Mouse (Mus musculus): ENCODE data around the gene Rasgrf2. TPM values are rescaled to one million over a fixed set of nuclear protein-coding genes. Genes with fewer than 3 reads are reported as not detected.

The Rasgrf2 gene
- polyA plus RNA-seq, 1 experiment from 2014 or later, result not detected

- no peak overlapping the region for H3K27ac ChIP-seq (ENCODE audit: low read depth)
These were observed 175.8 kb downstream of the Rasgrf2 start for GRCm38 (mm10) chr13:91955646-91956045.

DNA sequence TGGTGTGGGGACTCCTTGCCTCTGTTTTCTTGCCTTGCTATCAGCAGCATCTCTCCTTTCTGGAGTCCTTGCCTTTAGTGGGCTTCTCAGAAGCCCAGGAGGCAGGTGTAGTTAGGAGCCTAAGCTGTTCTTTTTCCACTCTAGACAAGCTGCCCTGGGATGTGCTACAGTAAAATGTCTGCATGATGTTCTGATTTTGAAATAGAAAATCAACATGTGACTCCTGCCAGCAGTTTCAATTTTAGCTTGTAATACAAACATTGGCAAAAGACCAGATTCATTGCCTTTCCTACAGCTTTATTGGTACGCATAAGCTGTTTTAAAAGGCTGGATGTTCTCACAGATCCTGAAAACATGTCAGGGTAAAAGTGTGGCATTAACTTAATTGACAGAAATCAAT is 176.3 kb downstream of the Rasgrf2 start:
- WGBS, result 48% methylated on average over 1 of the region's 1 CpGs
- H3K4me1 ChIP-seq (ENCODE audit: insufficient read depth), result no peaks in the 10 kb centered on the region
- DNase-seq (peak; percentile 79), ATAC-seq (ENCODE audit: insufficient read depth) (peak; percentile 71)
- H3K4me2 ChIP-seq, result no peak overlapping the region
- H3K27ac ChIP-seq (ENCODE audit: low read depth), result no peak overlapping the region
- no peaks in the 10 kb centered on the region for H3K9me3 ChIP-seq (ENCODE audit: low read depth, low read length)
- TF ChIP-seq CTCF (IDR thresholded peaks at IDR 0.05; ENCODE audit: low read depth), result no peak
- H3K4me3 ChIP-seq (ENCODE audit: low read depth, low read length), result no peak overlapping the region
- H3K36me3 ChIP-seq (ENCODE audit: insufficient read depth), result no peaks in the 10 kb centered on the region
- H3K27me3 ChIP-seq (ENCODE audit: insufficient read depth, low read length), result no peaks in the 10 kb centered on the region
- no peak overlapping the region for H3K9ac ChIP-seq

More at GRCm38 (mm10) chr13:91955646-91956045, 175.8 kb downstream of the Rasgrf2 start:
- DNase-seq (peak; percentile 16), ATAC-seq (ENCODE audit: insufficient read depth) (peak; percentile 24; the same call in 1 of the 2 replicates)
- Histone ChIP-seq H3K4me3 (ENCODE audit: low read depth, low read length) (no peak overlapping the region), H3K4me2 (no peak overlapping the region), H3K4me1 (ENCODE audit: insufficient read depth) (no peaks in the 10 kb centered on the region), H3K9ac (no peak overlapping the region), H3K36me3 (ENCODE audit: insufficient read depth) (no peaks in the 10 kb centered on the region), H3K9me3 (ENCODE audit: low read depth, low read length) (no peaks in the 10 kb centered on the region), H3K27me3 (ENCODE audit: insufficient read depth, low read length) (no peaks in the 10 kb centered on the region)
- 58% methylated on average over 2 of the region's 2 CpGs for WGBS
- TF ChIP-seq CTCF (IDR thresholded peaks at IDR 0.05; ENCODE audit: low read depth), result no peak

DNA sequence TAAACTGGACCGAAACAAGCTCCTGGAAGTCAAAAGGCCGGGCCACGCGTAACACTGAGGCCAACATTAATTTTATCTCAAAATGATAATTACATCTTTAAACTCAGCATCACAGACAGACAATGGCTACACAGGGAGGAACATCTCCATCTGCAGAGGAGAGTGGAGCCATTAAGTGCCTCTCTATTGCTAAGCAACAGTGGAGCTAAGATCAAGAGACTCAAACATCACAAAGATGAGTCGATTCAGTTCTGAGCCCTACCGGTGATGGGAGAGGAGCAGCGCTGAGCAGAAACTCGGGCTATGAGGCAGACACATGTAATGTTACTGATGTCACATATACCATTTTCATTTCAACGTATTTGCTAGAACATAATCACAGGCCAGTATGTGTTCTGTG is 191.3 kb downstream of the Rasgrf2 start:
- H3K27me3 ChIP-seq (ENCODE audit: insufficient read depth, low read length), result no peaks in the 10 kb centered on the region
- 87% methylated on average over 9 of the region's 9 CpGs for WGBS
- H3K36me3 ChIP-seq (ENCODE audit: insufficient read depth), result no peaks in the 10 kb centered on the region
- DNase-seq, result no peak
- no peak for ATAC-seq (ENCODE audit: insufficient read depth)
- no peak overlapping the region for H3K4me2 ChIP-seq
- no peak for TF ChIP-seq CTCF (IDR thresholded peaks at IDR 0.05; ENCODE audit: low read depth)
- no peak overlapping the region for H3K4me3 ChIP-seq (ENCODE audit: low read depth, low read length)
- H3K9ac ChIP-seq, result no peak overlapping the region
- H3K27ac ChIP-seq (ENCODE audit: low read depth), result no peak overlapping the region
- H3K4me1 ChIP-seq (ENCODE audit: insufficient read depth), result no peaks in the 10 kb centered on the region
- H3K9me3 ChIP-seq (ENCODE audit: low read depth, low read length), result no peaks in the 10 kb centered on the region

DNA sequence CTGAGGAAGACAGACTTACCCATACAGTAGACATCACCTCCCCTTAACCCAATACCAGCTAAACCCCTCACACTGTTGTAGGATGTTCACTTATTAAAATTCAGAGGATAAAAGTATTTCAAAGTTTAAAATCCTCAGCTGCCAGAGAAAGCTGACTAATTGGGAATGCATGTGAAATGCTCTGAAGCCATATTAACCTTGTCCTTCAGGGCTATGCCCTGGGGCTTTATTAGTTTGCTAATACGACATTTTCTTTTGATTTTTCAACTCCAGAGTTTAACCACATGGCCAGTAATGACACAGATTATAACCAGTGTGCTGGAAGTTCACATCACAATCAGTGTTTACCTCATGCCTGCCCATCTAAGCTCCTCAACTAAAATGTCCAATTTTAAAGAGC is 192.6 kb downstream of the Rasgrf2 start:
- Histone ChIP-seq H3K27ac (ENCODE audit: low read depth) (no peak overlapping the region), H3K4me2 (no peak overlapping the region), H3K4me3 (ENCODE audit: low read depth, low read length) (no peak overlapping the region), H3K9me3 (ENCODE audit: low read depth, low read length) (no peaks in the 10 kb centered on the region), H3K9ac (no peak overlapping the region), H3K27me3 (ENCODE audit: insufficient read depth, low read length) (no peaks in the 10 kb centered on the region), H3K36me3 (ENCODE audit: insufficient read depth) (no peaks in the 10 kb centered on the region), H3K4me1 (ENCODE audit: insufficient read depth) (no peaks in the 10 kb centered on the region)
- 66% methylated on average over 1 of the region's 1 CpGs for WGBS
- no peak for DNase-seq
- no peak for TF ChIP-seq CTCF (IDR thresholded peaks at IDR 0.05; ENCODE audit: low read depth)
- ATAC-seq (ENCODE audit: insufficient read depth), result no peak

- Histone ChIP-seq H3K27me3 (ENCODE audit: insufficient read depth, low read length) (no peaks in the 10 kb centered on the region), H3K27ac (ENCODE audit: low read depth) (no peak overlapping the region), H3K4me3 (ENCODE audit: low read depth, low read length) (no peak overlapping the region), H3K36me3 (ENCODE audit: insufficient read depth) (no peaks in the 10 kb centered on the region), H3K4me1 (ENCODE audit: insufficient read depth) (no peaks in the 10 kb centered on the region), H3K9me3 (ENCODE audit: low read depth, low read length) (no peaks in the 10 kb centered on the region), H3K4me2 (no peak overlapping the region), H3K9ac (no peak overlapping the region)
- DNase-seq, result no peak
- no peak for ATAC-seq (ENCODE audit: insufficient read depth)
- no peak for TF ChIP-seq CTCF (IDR thresholded peaks at IDR 0.05; ENCODE audit: low read depth)
- 75% methylated on average over 2 of the region's 2 CpGs for WGBS
These were observed 194.2 kb downstream of the Rasgrf2 start for GRCm38 (mm10) chr13:91937232-91937631.

- WGBS, result 83% methylated on average over 1 of the region's 1 CpGs
These were observed 199.3 kb downstream of the Rasgrf2 start for GRCm38 (mm10) chr13:91932122-91932521.

DNA sequence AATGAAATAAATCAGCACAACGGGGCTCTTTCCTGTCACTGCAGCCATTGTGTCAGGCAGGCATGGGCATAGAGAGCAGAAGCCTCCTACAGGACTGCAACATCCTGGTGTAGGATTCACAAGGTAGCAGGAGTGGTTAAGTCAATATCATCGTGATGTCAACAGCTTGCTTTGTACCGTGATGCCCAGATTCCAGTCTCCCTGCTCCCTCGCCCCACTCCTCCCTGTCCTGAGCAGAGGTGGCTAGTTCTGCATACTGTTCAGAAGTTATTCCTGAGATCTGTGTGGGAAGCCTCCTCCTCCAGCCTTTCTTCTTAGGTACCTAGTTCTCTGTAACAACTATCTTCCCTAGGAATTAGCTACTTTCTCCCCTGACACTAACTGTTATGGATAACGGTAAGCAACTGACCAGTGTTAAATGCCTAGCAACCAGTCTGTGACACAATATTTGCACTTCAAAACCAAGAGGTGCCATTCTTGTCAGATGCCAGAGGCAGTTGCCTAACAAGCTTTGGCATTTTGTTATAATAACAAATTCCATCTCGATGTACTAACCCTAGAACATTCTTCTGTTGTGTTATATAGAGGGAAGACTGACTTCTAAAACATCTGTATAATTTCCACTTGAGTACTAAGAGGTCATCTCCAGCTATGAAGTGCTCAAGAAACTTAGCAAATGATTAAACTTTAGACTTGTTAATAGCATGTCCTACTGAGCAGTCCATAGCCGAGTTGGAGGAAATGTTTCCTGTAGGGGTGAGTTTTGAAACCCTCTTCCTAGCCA is 201.3 kb downstream of the Rasgrf2 start:
- H3K9me3 ChIP-seq (ENCODE audit: low read depth, low read length), result no peaks in the 10 kb centered on the region
- WGBS, result 50% methylated on average over 7 of the region's 7 CpGs
- DNase-seq (no peak), ATAC-seq (ENCODE audit: insufficient read depth) (no peak)
- H3K9ac ChIP-seq, result no peak overlapping the region
- H3K4me2 ChIP-seq, result no peak overlapping the region
- no peaks in the 10 kb centered on the region for H3K4me1 ChIP-seq (ENCODE audit: insufficient read depth)
- H3K27me3 ChIP-seq (ENCODE audit: insufficient read depth, low read length), result no peaks in the 10 kb centered on the region
- H3K36me3 ChIP-seq (ENCODE audit: insufficient read depth), result no peaks in the 10 kb centered on the region
- no peak overlapping the region for H3K4me3 ChIP-seq (ENCODE audit: low read depth, low read length)
- TF ChIP-seq CTCF (IDR thresholded peaks at IDR 0.05; ENCODE audit: low read depth), result no peak
- no peak overlapping the region for H3K27ac ChIP-seq (ENCODE audit: low read depth)

More at GRCm38 (mm10) chr13:91932122-91932521, 199.3 kb downstream of the Rasgrf2 start:
- H3K27me3 ChIP-seq (ENCODE audit: insufficient read depth, low read length), result no peaks in the 10 kb centered on the region
- H3K27ac ChIP-seq (ENCODE audit: low read depth), result no peak overlapping the region
- TF ChIP-seq CTCF (IDR thresholded peaks at IDR 0.05; ENCODE audit: low read depth), result no peak
- H3K9ac ChIP-seq, result no peak overlapping the region
- no peaks in the 10 kb centered on the region for H3K4me1 ChIP-seq (ENCODE audit: insufficient read depth)
- H3K9me3 ChIP-seq (ENCODE audit: low read depth, low read length), result no peaks in the 10 kb centered on the region
- H3K4me3 ChIP-seq (ENCODE audit: low read depth, low read length), result no peak overlapping the region
- H3K4me2 ChIP-seq, result no peak overlapping the region
- H3K36me3 ChIP-seq (ENCODE audit: insufficient read depth), result no peaks in the 10 kb centered on the region
- DNase-seq (no peak), ATAC-seq (ENCODE audit: insufficient read depth) (no peak)
